Mouse (Mus musculus) left cerebral cortex, adult 18-20 months (tissue): ENCODE measurements at regions not wholly inside any gene's neighbourhood (a gene's known extent, or its start where the extent isn't known, plus 50 kb on each side); places are given as distances from the start of the nearest gene placed in this dataset.

ENCODE experiments used
- DNase-seq, 2 experiments: peaks; one replicate each; pipeline ENCODE4 v3.0.0; 2021 to 2022; ENCODE audit warnings: low spot score in 2 of 2, mixed read lengths in 1 of 2

- DNase-seq: no peak
Observed at GRCm38 (mm10) chr5:96931091-96931490, 66.4 kb upstream of the Bmp2k start.

GRCm38 (mm10) chr5:96931576-96932152 lies 65.8 kb upstream of the Bmp2k start:
- DNase-seq: no peak

- DNase-seq: no peak
Observed at GRCm38 (mm10) chr5:96936239-96936638, 61.2 kb upstream of the Bmp2k start.

- DNase-seq: no peak
Observed at GRCm38 (mm10) chr5:96938718-96939117, 58.8 kb upstream of the Bmp2k start.

GRCm38 (mm10) chr5:96939273-96939672 lies 58.2 kb upstream of the Bmp2k start:
- DNase-seq: no peak

- no peak for DNase-seq
Observed at GRCm38 (mm10) chr5:96940170-96941086, 57.1 kb upstream of the Bmp2k start.

- no peak for DNase-seq
Observed at GRCm38 (mm10) chr5:96941087-96941468, 56.4 kb upstream of the Bmp2k start.

GRCm38 (mm10) chr5:96941518-96941917 lies 56.0 kb upstream of the Bmp2k start:
- DNase-seq: no peak
